Mouse (Mus musculus) small intestine, adult 2 months (tissue): ENCODE data around the gene Il19. TPM values are rescaled to one million over a fixed set of nuclear protein-coding genes. Genes with fewer than 3 reads are reported as not detected.

Experiments
- H3K27ac ChIP-seq: fragments of 200-500 bp; 2 replicates; pipeline ENCODE4 v1.5.1; 2012; ENCODE audit warnings: low read depth, low read length, control low read depth, inconsistent platforms; ENCODE audit not compliant: insufficient read depth
- H3K27me3 ChIP-seq: fragments of 200-500 bp; 2 replicates; pipeline ENCODE4 v1.6.1; 2012; ENCODE audit warnings: mild to moderate bottlenecking, moderate library complexity, low read length, inconsistent platforms; ENCODE audit not compliant: control insufficient read depth, insufficient read depth
- H3K36me3 ChIP-seq: fragments of 200-500 bp; 2 replicates; pipeline ENCODE4 v1.6.1; 2012; ENCODE audit warnings: mild to moderate bottlenecking, low read length, control low read depth, inconsistent platforms; ENCODE audit not compliant: control insufficient read depth, insufficient read depth
- H3K4me1 ChIP-seq: fragments of 200-500 bp; 2 replicates; pipeline ENCODE4 v1.6.1; 2012; ENCODE audit warnings: low read length, inconsistent platforms, mixed read lengths; ENCODE audit not compliant: control insufficient read depth, insufficient read depth, insufficient read length
- H3K4me3 ChIP-seq: fragments of 200-500 bp; 2 replicates; pipeline ENCODE4 v1.5.1; 2012; ENCODE audit warnings: low read depth, mild to moderate bottlenecking, control low read depth, inconsistent platforms, low read length, moderate library complexity
- CTCF ChIP-seq: fragments of 200-500 bp; IDR thresholded peaks from 2 replicates; pipeline ENCODE4 v1.5.1; 2012; ENCODE audit warnings: low read depth, mild to moderate bottlenecking, control low read depth, inconsistent platforms, low read length, moderate library complexity, mixed read lengths; ENCODE audit not compliant: insufficient replicate concordance, insufficient read length; ENCODE audit errors: extremely low read depth
- POLR2A ChIP-seq: fragments of 200-500 bp; IDR thresholded peaks from 2 replicates; pipeline ENCODE4 v1.6.1; 2012; ENCODE audit warnings: low read depth, mild to moderate bottlenecking, control low read depth, inconsistent platforms, low read length, moderate library complexity
- WGBS: fragments of 180-500 bp; shearing (Covaris S2); methylation state at CpG from one replicate; pipeline ENCODE4 v1.1.7; 2018; 5-methylcytosine and 5-hydroxymethylcytosine counted together
- polyA plus RNA-seq: library from polyadenylated mRNA; depleted of rRNA; stranded (reverse); fragments of >200 nt; gene quantifications from 2 replicates; pipeline ENCODE4 v1.2.3, GENCODE M21; 2012; rRNA removed

The Il19 gene
- polyA plus RNA-seq, 1 experiment = not detected

- no peaks in the 10 kb centered on the region for H3K27me3 ChIP-seq
- no peak within 1 kb of the TSS for H3K27ac ChIP-seq
- WGBS = 89% methylated on average over 12 of the region's 12 CpGs
- TF ChIP-seq POLR2A (no peak), CTCF (no peak)
- H3K4me3 ChIP-seq = no peak within 1 kb of the TSS
- H3K36me3 ChIP-seq = no peaks in the 10 kb centered on the region
- H3K4me1 ChIP-seq = no peaks in the 10 kb centered on the region
Observed at GRCm38 (mm10) chr1:130911401-130912010, 28.4 kb downstream of the Il19 start, which contains the start of gene Il20. TSS of gene Il20 (minus strand) at chr1:130911451.

- TF ChIP-seq CTCF (no peak), POLR2A (no peak)
- no peaks in the 10 kb centered on the region for H3K27me3 ChIP-seq
- H3K4me3 ChIP-seq = no peak overlapping the region
- 52% methylated on average over 7 of the region's 7 CpGs for WGBS
- no peaks in the 10 kb centered on the region for H3K36me3 ChIP-seq
- no peaks in the 10 kb centered on the region for H3K4me1 ChIP-seq
- H3K27ac ChIP-seq = no peak overlapping the region
Observed at GRCm38 (mm10) chr1:130902505-130902904, 37.4 kb downstream of the Il19 start.

- TF ChIP-seq POLR2A (no peak), CTCF (no peak)
- H3K4me1 ChIP-seq = no peaks in the 10 kb centered on the region
- H3K36me3 ChIP-seq = no peaks in the 10 kb centered on the region
- H3K27ac ChIP-seq = no peak overlapping the region
- 81% methylated on average over 6 of the region's 6 CpGs for WGBS
- H3K4me3 ChIP-seq = no peak overlapping the region
- H3K27me3 ChIP-seq = no peaks in the 10 kb centered on the region; the same call in 1 of the 2 replicates
Observed at GRCm38 (mm10) chr1:130894468-130894867, 45.4 kb downstream of the Il19 start.

- Histone ChIP-seq H3K27ac (no peak overlapping the region), H3K36me3 (no peaks in the 10 kb centered on the region), H3K4me3 (no peak overlapping the region), H3K4me1 (no peaks in the 10 kb centered on the region), H3K27me3 (no peaks in the 10 kb centered on the region; the same call in 1 of the 2 replicates)
- WGBS = 77% methylated on average over 9 of the region's 9 CpGs
- TF ChIP-seq CTCF (no peak), POLR2A (no peak)
Observed at GRCm38 (mm10) chr1:130893329-130894040, 46.4 kb downstream of the Il19 start.

GRCm38 (mm10) chr1:130892446-130892845 is 47.5 kb downstream of the Il19 start:
- Histone ChIP-seq H3K4me3 (no peak overlapping the region), H3K36me3 (no peaks in the 10 kb centered on the region), H3K27me3 (no peaks in the 10 kb centered on the region; the same call in 1 of the 2 replicates), H3K27ac (no peak overlapping the region), H3K4me1 (no peaks in the 10 kb centered on the region)
- 18% methylated on average over 1 of the region's 1 CpGs for WGBS
- no peak for TF ChIP-seq CTCF
- no peak for TF ChIP-seq POLR2A

- TF ChIP-seq POLR2A = no peak
- TF ChIP-seq CTCF = no peak
- no peak within 1 kb of the TSS for H3K4me3 ChIP-seq
Observed at GRCm38 (mm10) chr1:130887354-130887753, 52.6 kb downstream of the Il19 start, which contains the start of gene Il24. TSS of gene Il24 (minus strand) at chr1:130887454.

GRCm38 (mm10) chr1:130883146-130883545 is 56.8 kb downstream of the Il19 start:
- TF ChIP-seq POLR2A (no peak), CTCF (no peak)
- 85% methylated on average over 4 of the region's 4 CpGs for WGBS

More at GRCm38 (mm10) chr1:130887354-130887753, 52.6 kb downstream of the Il19 start, which contains the start of gene Il24:
- H3K36me3 ChIP-seq = no peaks in the 10 kb centered on the region
- H3K27ac ChIP-seq = no peak within 1 kb of the TSS
- no peaks in the 10 kb centered on the region for H3K4me1 ChIP-seq
- no peaks in the 10 kb centered on the region; the same call in 1 of the 2 replicates for H3K27me3 ChIP-seq

More at GRCm38 (mm10) chr1:130883146-130883545, 56.8 kb downstream of the Il19 start:
- Histone ChIP-seq H3K36me3 (no peaks in the 10 kb centered on the region), H3K27me3 (peaks cover 4% of the 10 kb centered on the region), H3K4me1 (peaks cover 2% of the 10 kb centered on the region), H3K27ac (no peak overlapping the region), H3K4me3 (no peak overlapping the region)

Other genes with a start within 250 kb of the Il19 start
- not detected in 2 replicates for gene Gm29427, start 224.3 kb downstream of the Il19 start, polyA plus RNA-seq
- gene Yod1, start 222.8 kb downstream of the Il19 start, polyA plus RNA-seq = 0.50 and 1.5 TPM in 2 replicates
- 4.2 and 9.6 TPM in 2 replicates for gene Pfkfb2, start 210.9 kb downstream of the Il19 start, polyA plus RNA-seq
- 15.1 and 64.1 TPM in 2 replicates for gene AA986860, start 208.1 kb downstream of the Il19 start, polyA plus RNA-seq
- 0.74 and 1.6 TPM in 2 replicates for gene Fcamr, start 139.2 kb downstream of the Il19 start, polyA plus RNA-seq
- gene Pigr, start 113.4 kb downstream of the Il19 start, polyA plus RNA-seq = 747 and 1,110 TPM in 2 replicates
- gene Fcmr, start 74.4 kb downstream of the Il19 start, polyA plus RNA-seq = 10.4 and 10.7 TPM in 2 replicates
- not detected in 2 replicates for gene Il24, start 52.7 kb downstream of the Il19 start, polyA plus RNA-seq
- not detected in 2 replicates for gene Il20, start 28.7 kb downstream of the Il19 start, polyA plus RNA-seq
- gene Il10, start 79.7 kb upstream of the Il19 start, polyA plus RNA-seq = not detected in 2 replicates
- gene Mapkapk2, start 157.7 kb upstream of the Il19 start, polyA plus RNA-seq = 33.1 and 61.0 TPM in 2 replicates
- gene Dyrk3, start 198.2 kb upstream of the Il19 start, polyA plus RNA-seq = 0.51 and 0.65 TPM in 2 replicates
- gene Eif2d, start 213.1 kb upstream of the Il19 start, polyA plus RNA-seq = 10.3 and 14.4 TPM in 2 replicates